Mouse (Mus musculus): ENCODE data around the gene Saa3.

DNA sequence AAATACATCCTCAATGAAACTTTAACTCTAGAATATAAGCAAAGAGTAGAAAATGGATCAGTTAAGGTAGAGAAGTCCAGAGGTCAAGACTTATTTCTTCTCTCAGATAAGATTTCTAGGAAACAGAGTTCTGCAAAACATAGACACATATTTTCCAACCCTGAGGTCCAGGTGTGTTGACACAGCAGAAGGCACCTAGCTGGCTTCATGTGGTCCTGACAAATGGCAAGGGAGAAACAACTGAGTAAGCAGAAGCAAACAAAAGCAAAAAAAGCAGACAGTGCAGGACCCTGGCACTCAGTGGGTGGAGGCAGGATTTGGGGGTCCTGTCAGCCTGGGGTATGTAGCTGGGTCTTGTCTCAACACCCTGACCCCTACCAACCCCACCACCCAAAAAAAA is 34.8 kb downstream of the Saa3 start:
- no peak for TF ChIP-seq POLR2A (IDR thresholded peaks at IDR 0.05; ENCODE audit: insufficient read length, low read depth)
- no peak for TF ChIP-seq TCF12 (IDR thresholded peaks at IDR 0.05; ENCODE audit: insufficient read depth, poor library complexity, severe bottlenecking)

Data from myocyte (in vitro differentiated cells).